Mouse (Mus musculus) thymus, postnatal 36 days (tissue): ENCODE results near the gene Usp29.
A peak's percentile ranks its signal among the peaks of the same experiment; 100 is the strongest.
"Not testable (repeated sequence)": the region's sequence is repeated elsewhere in the genome, so short reads cannot be mapped to it uniquely, and the experiment has no call there.

ENCODE experiments used
- DNase-seq, 2 experiments: peaks; one replicate each; pipeline ENCODE4 v3.0.0; 2022; ENCODE audit warnings: mixed read lengths in 2 of 2

The Usp29 gene

DNA sequence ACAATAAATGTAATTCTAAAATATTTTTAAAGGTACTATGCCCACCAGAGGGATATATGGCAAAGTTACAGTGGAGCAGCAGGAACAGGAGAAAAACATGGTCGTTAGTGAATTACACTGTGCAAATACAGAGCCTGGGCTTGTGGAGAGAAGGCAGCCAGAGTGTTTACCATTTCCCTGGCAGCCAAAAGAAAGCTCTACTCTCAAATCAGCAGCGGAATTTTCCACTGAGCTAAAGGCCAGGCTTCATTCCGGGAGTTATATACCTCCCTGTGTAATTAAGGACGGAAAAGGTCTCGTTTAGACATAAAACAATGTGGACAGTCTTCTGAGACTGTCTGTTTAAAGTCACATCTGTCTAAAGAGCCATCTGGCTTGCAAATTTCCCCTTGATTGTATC, 204.4 kb downstream of the Usp29 start:
- DNase-seq = no peak

DNA sequence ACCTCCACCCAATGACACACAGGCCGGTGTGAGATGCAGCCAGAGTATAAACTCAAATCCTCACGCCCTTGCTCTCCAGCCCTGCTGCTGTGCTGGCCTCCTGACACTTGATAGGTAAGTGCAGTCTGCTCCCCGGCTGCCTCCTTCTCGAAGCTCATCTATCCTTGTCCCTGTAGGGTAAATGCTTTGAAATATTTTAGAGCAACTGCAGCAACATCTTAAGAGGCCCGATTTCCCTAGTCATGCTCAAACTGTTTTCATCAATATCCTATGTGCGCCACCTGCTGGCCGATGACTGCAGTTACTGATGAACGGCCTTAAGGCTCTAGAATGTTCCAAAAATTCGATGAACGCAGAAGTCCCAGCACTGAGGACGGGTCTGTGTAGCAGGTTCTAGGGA, 206.7 kb downstream of the Usp29 start:
- peak; percentile 25 to 42 for DNase-seq

DNA sequence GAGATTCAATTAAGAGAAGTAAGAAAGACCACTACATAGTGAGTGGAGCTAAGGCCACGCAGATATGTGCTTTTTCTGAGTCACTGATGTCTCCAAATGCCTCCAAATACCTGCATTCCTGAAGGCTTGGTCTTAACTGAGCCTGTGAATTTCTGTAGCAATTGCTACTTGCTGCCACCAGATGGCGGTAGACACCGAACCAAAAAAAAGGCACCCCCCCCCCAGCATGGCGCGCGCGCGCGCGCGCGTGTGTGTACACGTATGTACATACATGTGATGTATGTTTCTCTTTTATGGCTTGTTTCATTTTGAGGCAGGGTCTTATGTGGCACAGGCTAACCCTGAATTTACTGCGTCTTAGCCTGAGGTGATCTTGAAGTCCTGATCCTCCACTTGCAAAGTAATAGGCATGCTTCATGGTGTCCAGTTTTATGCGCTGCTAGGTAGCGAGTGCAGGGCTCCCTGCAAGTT, 210.4 kb downstream of the Usp29 start:
- DNase-seq = no peak

DNA sequence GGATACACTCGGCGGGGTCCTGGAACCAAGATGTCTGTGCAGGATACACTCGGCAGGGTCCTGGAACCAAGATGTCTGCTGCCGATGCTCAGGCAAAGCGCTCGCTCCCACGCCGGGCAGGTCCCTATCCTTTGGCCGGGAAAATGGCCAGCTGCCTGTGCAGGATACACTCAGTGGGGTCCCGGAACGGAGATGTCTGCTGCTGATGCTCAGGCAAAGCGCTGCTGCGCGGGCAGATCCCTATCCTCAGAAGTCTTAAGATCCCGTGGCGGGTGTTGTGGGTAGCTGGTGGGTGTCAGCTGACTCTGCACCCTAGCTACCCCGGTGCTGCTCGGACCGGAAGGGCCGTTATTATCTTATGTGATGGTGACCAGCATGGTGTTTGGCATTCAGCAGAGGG, 217.7 kb downstream of the Usp29 start:
- not testable (repeated sequence) for DNase-seq

DNA sequence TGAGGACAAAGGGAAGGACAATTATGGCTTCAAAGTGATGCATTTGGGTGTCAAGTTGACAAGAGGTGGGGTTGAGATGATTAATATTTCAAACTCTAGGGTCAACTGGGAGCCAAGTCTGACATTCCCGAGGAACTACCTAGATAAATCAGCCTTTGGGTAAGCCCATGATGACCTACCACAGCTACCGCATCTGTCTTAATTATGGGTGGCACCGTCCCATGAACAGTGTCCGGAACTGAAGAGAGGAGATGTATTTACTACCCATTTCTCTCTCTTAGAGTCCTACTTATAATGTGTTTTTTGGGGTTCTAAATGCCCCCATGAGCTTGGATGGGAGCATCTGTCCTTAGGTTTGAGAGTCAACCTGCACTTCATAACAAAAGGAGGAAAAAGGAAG, 226.2 kb downstream of the Usp29 start:
- DNase-seq = no peak

DNA sequence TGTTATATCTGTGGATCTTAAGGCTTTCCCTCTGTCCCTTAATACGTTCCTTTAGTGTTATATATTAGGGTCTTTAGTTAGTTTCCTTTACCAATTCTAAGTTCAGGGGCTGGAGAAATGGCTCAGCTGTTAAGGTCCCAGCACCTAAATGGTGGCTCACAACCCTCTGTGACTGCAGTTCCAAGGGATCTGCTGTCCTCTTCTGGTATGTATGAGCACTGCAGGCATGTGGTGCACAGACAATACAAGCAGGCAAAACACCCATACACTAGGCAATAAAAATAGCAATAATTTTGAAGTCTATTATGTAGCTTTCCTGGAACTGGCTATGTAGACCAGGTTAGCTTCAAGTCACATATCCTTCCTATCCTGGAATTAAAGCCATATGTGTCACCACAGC, 228.2 kb downstream of the Usp29 start:
- DNase-seq = no peak

DNA sequence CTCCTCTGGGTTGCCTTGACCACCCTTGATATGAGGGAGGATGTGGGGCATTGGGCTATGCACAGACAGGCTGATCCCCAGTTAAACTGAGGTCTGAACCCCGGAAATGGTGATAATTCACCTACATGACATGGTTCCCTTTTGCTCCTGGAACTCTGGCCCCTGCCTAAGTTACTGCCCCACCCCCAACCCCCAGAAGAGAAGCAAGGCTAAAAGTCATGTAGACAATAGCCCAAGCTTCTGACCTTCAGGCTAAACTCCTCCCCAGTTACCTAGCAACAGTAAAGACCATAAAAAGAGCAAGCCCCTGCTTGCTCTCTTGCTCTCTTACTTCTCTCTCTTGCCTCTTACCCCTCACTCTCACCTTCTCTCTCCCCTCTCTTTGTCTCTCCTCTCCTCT, 243.2 kb downstream of the Usp29 start:
- no peak for DNase-seq

DNA sequence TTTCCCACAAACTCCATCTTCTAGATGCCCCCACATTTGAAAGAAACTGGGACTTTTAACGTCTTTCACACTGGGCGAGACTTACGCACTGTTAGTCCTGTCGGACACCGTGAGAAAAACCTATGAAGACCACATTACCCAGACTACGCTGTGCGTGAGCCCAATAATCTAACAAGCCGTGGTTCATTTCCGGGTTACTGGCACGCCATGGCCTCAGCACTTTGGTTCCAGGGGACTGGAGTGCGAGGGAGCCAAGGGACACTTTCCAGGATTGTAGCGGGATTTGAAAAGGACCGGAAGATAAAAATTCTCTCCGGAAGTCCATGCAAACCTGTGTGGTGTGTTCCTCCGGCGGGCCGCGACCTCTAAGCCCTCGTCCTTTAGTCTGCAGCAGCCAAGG, 246.5 kb downstream of the Usp29 start:
- DNase-seq = no peak

DNA sequence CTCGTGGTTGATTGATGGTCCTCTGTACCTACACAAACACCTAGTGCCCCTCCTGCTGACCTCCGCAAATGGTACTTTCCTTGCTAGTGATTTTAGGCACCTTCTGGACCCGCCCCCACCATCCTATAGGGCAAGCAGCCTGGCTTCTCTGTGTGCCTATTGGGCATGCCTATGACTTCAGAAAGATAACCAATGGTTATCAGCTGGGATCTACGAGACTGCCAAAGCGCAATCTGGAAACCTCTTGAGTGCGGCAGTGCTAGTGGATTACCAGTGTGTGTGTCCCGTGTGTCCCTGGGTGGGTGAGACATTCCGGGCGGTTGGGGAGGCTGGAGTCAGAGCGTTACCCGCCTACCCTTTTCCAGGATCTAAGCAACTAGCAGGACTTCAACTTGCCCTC, 264.9 kb downstream of the Usp29 start, which contains the start of gene Aurkc:
Gene Aurkc, plus strand, starts transcription at position 50 of the 400 bp plus-strand sequence.
- not testable (repeated sequence) for DNase-seq

DNA sequence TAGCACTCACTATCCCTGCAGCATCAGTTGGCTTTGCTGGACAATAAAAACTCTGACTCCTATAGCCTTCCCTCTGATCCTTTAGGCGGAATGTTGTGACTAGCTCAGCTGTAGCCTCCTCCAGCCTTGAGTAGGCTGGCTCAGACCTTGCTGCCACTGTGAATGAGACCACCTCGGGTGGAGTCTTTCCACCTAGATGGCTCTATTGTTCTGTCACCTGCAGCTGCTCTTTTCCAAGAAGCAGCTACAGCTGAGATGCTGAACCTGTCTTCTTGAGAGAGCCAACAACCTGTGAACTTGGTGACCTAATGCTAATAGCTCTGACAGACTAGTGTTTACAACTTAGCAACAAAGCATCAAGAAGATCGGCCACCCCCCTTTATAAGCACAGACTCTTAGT, 268.5 kb downstream of the Usp29 start:
- not testable (repeated sequence) for DNase-seq

DNA sequence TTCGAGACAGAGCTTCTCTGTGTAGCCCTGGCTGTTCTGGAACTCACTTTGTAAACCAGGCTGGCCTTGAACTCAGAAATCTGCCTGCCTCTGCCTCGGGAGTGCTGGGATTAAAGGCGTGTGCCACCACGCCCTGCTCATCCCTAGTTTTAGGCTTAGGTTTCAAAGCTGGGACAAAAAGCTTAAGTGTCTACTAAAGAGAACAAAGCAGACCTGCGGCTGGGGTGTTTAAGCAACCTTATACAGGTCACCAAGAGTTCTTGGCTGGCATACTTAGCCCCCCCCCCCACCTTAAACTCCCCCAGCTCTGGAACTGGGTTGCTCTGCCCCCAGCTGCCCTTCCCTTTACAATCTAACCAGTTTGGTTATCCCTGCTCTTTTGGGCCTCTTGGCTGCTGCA, 275.1 kb downstream of the Usp29 start:
- not testable (repeated sequence) for DNase-seq
